Mouse (Mus musculus) embryonic stem cell, embryonic (primary cell): ENCODE measurements around the gene Picalm.

Experiments
- CTCF ChIA-PET, 4 experiments: fragments of 300-600 bp in 2 of 4; fragments of 350-600 bp in 2 of 4; sonication (Branson Sonifier 250); formaldehyde crosslinking; loops; one replicate each; lab custom pipeline; 2022; ENCODE audit warnings: inconsistent platforms in 2 of 4; lab: Charles Lee
- POLR2A ChIA-PET, 4 experiments: fragments of 300-600 bp in 2 of 4; fragments of 350-600 bp in 2 of 4; sonication (Branson Sonifier 250); formaldehyde crosslinking; loops; one replicate each; lab custom pipeline; 2022; ENCODE audit warnings: antibody characterized with exemption in 4 of 4, inconsistent platforms in 1 of 4; lab: Charles Lee

The Picalm gene

GRCm38 (mm10) chr7:90129732-90130392, at the start of gene Picalm:
Gene Picalm, plus strand, starts transcription at chr7:90130213.
- CTCF ChIA-PET, result interaction anchor here in 3 of 4 experiments (0.7 to 1.8 kb wide), 4 partner anchors 20 to 132 kb away, joined by 3 to 5 read pairs (median 3); no protein-coding TSS in a partner anchor
- POLR2A ChIA-PET, result interaction anchor here (0.6 to 4.3 kb wide), 52 partner anchors 10 to 222 kb away, joined by 3 to 32 read pairs (median 4); partner anchors contain the start of genes Eed (in 3 of the 4) and Hikeshi (in 2 of the 4)

- ChIA-PET CTCF (no interaction called here), POLR2A (interaction anchor here in 2 of 4 experiments (0.6 to 0.9 kb wide), 2 partner anchors 13 to 61 kb away, joined by 3 to 5 read pairs; no protein-coding TSS in a partner anchor)
Measured at GRCm38 (mm10) chr7:90083799-90084198, 46.2 kb upstream of the Picalm start.

- POLR2A ChIA-PET, result no interaction called here
- CTCF ChIA-PET, result no interaction called here
Measured at GRCm38 (mm10) chr7:90084531-90084930, 45.5 kb upstream of the Picalm start.

- POLR2A ChIA-PET, result interaction anchor here in 1 of 4 experiments (1.2 kb wide), 1 partner anchor 39 kb away, joined by 5 read pairs; no protein-coding TSS in a partner anchor
- CTCF ChIA-PET, result no interaction called here
Measured at GRCm38 (mm10) chr7:90085713-90086112, 44.3 kb upstream of the Picalm start.

- POLR2A ChIA-PET, result no interaction called here
- CTCF ChIA-PET, result no interaction called here
Measured at GRCm38 (mm10) chr7:90086821-90087220, 43.2 kb upstream of the Picalm start.

- POLR2A ChIA-PET, result no interaction called here
- CTCF ChIA-PET, result no interaction called here
Measured at GRCm38 (mm10) chr7:90090996-90091395, 39.0 kb upstream of the Picalm start.

GRCm38 (mm10) chr7:90091756-90092155, 38.3 kb upstream of the Picalm start:
- CTCF ChIA-PET, result interaction anchor here in 1 of 4 experiments (0.7 kb wide), 1 partner anchor 42 kb away, joined by 3 read pairs; no protein-coding TSS in a partner anchor
- POLR2A ChIA-PET, result interaction anchor here in 1 of 4 experiments (1.0 kb wide), 1 partner anchor 94 kb away, joined by 3 read pairs; no protein-coding TSS in a partner anchor

GRCm38 (mm10) chr7:90092452-90093450, 37.3 kb upstream of the Picalm start:
- CTCF ChIA-PET, result interaction anchor here in 1 of 4 experiments (0.6 kb wide), 1 partner anchor 565 kb away, joined by 6 read pairs; no protein-coding TSS in a partner anchor
- POLR2A ChIA-PET, result interaction anchor here in 2 of 4 experiments (0.6 to 1.6 kb wide), 3 partner anchors 70 to 95 kb away, joined by 3 to 4 read pairs (median 3); no protein-coding TSS in a partner anchor

- ChIA-PET CTCF (no interaction called here), POLR2A (interaction anchor here in 2 of 4 experiments (0.7 to 1.2 kb wide), 4 partner anchors 12 to 51 kb away, joined by 3 read pairs; no protein-coding TSS in a partner anchor)
Measured at GRCm38 (mm10) chr7:90095097-90095496, 34.9 kb upstream of the Picalm start.

- POLR2A ChIA-PET, result no interaction called here
- CTCF ChIA-PET, result no interaction called here
Measured at GRCm38 (mm10) chr7:90095766-90096372, 34.1 kb upstream of the Picalm start.

GRCm38 (mm10) chr7:90096609-90097008, 33.4 kb upstream of the Picalm start:
- ChIA-PET POLR2A (interaction anchor here in 2 of 4 experiments (0.5 to 0.9 kb wide), 2 partner anchors 13 to 232 kb away, joined by 3 read pairs; no protein-coding TSS in a partner anchor), CTCF (no interaction called here)

- ChIA-PET CTCF (interaction anchor here in 1 of 4 experiments (0.7 kb wide), 1 partner anchor 31 kb away, joined by 9 read pairs; no protein-coding TSS in a partner anchor), POLR2A (interaction anchor here in 3 of 4 experiments (0.6 to 0.9 kb wide), 3 partner anchors 32 to 172 kb away, joined by 3 to 6 read pairs (median 4); partner anchors contain the start of gene Picalm (in 2 of the 3))
Measured at GRCm38 (mm10) chr7:90098253-90098652, 31.8 kb upstream of the Picalm start.

GRCm38 (mm10) chr7:90099248-90099647, 30.8 kb upstream of the Picalm start:
- ChIA-PET POLR2A (interaction anchor here in 3 of 4 experiments (0.9 to 1.1 kb wide), 3 partner anchors 9 to 31 kb away, joined by 3 to 5 read pairs (median 4); partner anchors contain the start of gene Picalm (in 2 of the 3)), CTCF (interaction anchor here in 1 of 4 experiments (1.0 kb wide), 1 partner anchor 101 kb away, joined by 3 read pairs; no protein-coding TSS in a partner anchor)

GRCm38 (mm10) chr7:90100614-90101160, 29.3 kb upstream of the Picalm start:
- POLR2A ChIA-PET, result interaction anchor here in 2 of 4 experiments (0.6 to 1.0 kb wide), 3 partner anchors 30 to 1556 kb away, joined by 3 read pairs; partner anchors contain the start of gene Picalm (in 1 of the 2)

GRCm38 (mm10) chr7:90116100-90116499, 13.9 kb upstream of the Picalm start:
- POLR2A ChIA-PET, result interaction anchor here in 1 of 4 experiments (0.5 to 1.3 kb wide), 2 partner anchors 17 to 252 kb away, joined by 3 to 4 read pairs; no protein-coding TSS in a partner anchor
- CTCF ChIA-PET, result interaction anchor here in 1 of 4 experiments (1.1 kb wide), 1 partner anchor 118 kb away, joined by 3 read pairs; no protein-coding TSS in a partner anchor

More at GRCm38 (mm10) chr7:90100614-90101160, 29.3 kb upstream of the Picalm start:
- CTCF ChIA-PET, result no interaction called here

- CTCF ChIA-PET, result no interaction called here
- POLR2A ChIA-PET, result interaction anchor here in 1 of 4 experiments (1.1 kb wide), 1 partner anchor 9 kb away, joined by 4 read pairs; no protein-coding TSS in a partner anchor
Measured at GRCm38 (mm10) chr7:90120106-90120505, 9.9 kb upstream of the Picalm start.

GRCm38 (mm10) chr7:90124991-90125390, 5.0 kb upstream of the Picalm start:
- ChIA-PET POLR2A (interaction anchor here in 2 of 4 experiments (1.2 kb wide), 2 partner anchors 43 to 106 kb away, joined by 3 to 4 read pairs; no protein-coding TSS in a partner anchor), CTCF (interaction anchor here in 1 of 4 experiments (0.5 to 1.1 kb wide), 2 partner anchors 17 to 127 kb away, joined by 3 to 4 read pairs; no protein-coding TSS in a partner anchor)
